Mouse (Mus musculus): ENCODE measurements at regions not wholly inside any gene's neighbourhood (a gene's known extent, or its start where the extent isn't known, plus 50 kb on each side); places are given as distances from the start of the nearest gene placed in this dataset.

DNA sequence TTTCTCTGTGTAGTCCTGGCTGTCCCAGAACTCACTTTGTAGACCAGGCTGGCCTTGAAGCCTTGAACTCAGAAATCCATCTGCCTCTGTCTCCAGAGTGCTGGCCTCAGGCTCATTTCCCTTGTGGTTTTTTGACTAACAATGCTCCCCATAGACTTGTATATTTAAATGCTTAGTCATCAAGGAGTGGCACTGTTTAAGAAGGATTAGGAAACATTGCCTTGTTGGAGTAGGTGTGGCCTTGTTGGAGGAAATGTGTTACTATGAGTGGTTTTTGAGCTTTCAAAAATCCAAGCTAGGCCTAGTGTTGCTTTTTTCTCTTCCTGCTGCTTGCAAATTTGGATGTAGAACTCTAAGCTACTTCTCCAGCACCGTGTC, 61.7 kb upstream of the Ccnh start:
- no peak for DNase-seq (ENCODE audit: low read depth, low spot score)
- H3K27ac ChIP-seq (ENCODE audit: insufficient read depth, low read depth, low read length, poor library complexity, severe bottlenecking), result no peak overlapping the region; the same call in 1 of the 2 replicates
- H3K9me3 ChIP-seq (ENCODE audit: control insufficient read depth, insufficient read depth, low read depth, low read length), result no peaks in the 10 kb centered on the region
- H3K4me3 ChIP-seq (ENCODE audit: insufficient read depth in 1 of 2, low read depth in 1 of 2, low read length in 2 of 2, poor library complexity in 1 of 2, severe bottlenecking in 1 of 2), result no peak overlapping the region
- H3K9ac ChIP-seq (ENCODE audit: insufficient read depth, low read depth, low read length, poor library complexity, severe bottlenecking), result no peak overlapping the region
- in situ Hi-C loops (cut with MboI; ENCODE audit: low sequenced_read_pairs in 2 of 2, unreplicated experiment in 2 of 2), result no loop called here
- no peaks in the 10 kb centered on the region for H3K36me3 ChIP-seq (ENCODE audit: control insufficient read depth, insufficient read depth, low read length, poor library complexity, severe bottlenecking)
- no peaks in the 10 kb centered on the region for H3K4me1 ChIP-seq (ENCODE audit: control insufficient read depth in 2 of 2, insufficient read depth in 2 of 2, low read length in 2 of 2, poor library complexity in 1 of 2)
- TF ChIP-seq MAFK (IDR thresholded peaks at IDR 0.05; ENCODE audit: insufficient read depth, low read depth, low read length) (peak; percentile 88), ZNF384 (IDR thresholded peaks at IDR 0.05; ENCODE audit: low read depth, low read length) (no peak)

Measured in ES-E14 (cell line).